Comparison of ENCODE assay signal across 20 mouse cellular contexts in the genomic region with DNA sequence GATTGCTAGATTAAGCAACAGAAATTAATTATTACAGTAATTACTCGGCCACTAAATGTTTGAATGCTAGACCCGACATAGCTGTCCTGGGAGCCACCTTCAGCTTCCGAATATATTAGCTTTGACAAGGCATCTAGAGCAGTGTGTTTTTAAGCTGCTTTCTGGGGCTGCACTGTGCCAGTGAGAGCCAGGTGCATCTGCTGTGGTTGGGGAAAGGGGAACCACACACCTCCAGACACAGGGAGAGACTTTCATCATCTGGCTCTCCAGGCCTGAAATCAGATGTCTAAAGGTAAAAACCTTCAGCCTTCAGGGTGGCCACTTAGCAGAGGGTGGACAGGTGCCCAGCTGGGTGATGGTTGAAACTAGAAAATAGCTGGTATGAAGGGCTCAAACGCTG.
"Had no signal": no experiment of that assay in that cellular context is flagged by ENCODE, and none has a peak within 500 bp of the region (broad histone marks: within the 10 kb centered on the region; RNA-seq: fewer than 3 reads in every experiment).

No protein-coding gene starts in this region.

- H3K4me3 ChIP-seq: liver, embryonic 12.5 days; midbrain, embryonic 13.5 days; myocyte; stomach, embryonic 15.5 days had no signal

- H3K36me3 ChIP-seq: liver, embryonic 12.5 days; midbrain, embryonic 13.5 days; stomach, embryonic 15.5 days had no signal

- H3K9ac ChIP-seq: liver, embryonic 12.5 days; liver, embryonic 14.5 days; lung, embryonic 14.5 days; midbrain, embryonic 13.5 days; stomach, embryonic 15.5 days had no signal

- H3K4me1 ChIP-seq: liver, embryonic 12.5 days; stomach, embryonic 15.5 days had no signal

- ATAC-seq: liver, embryonic 12.5 days; midbrain, embryonic 13.5 days; midbrain, embryonic 16.5 days had no signal

- H3K27me3 ChIP-seq: midbrain, embryonic 13.5 days had no signal

- DNase-seq: lung, adult 18-20 months; lung, embryonic 14.5 days; lung, postnatal 10 days; lung, postnatal 4 days; retina, postnatal 1 day; right cerebral cortex, adult 18-20 months; right cerebral cortex, postnatal 25 days; right cerebral cortex, postnatal 4 days; spleen, adult 18-20 months; thymus, adult 2 months; thymus, postnatal 14 days; thymus, postnatal 36 days had no signal

- H3K4me2 ChIP-seq: liver, embryonic 12.5 days; lung, embryonic 14.5 days; midbrain, embryonic 11.5 days; midbrain, embryonic 13.5 days; stomach, embryonic 15.5 days had no signal

- H3K9me3 ChIP-seq: liver, embryonic 12.5 days; midbrain, embryonic 13.5 days; stomach, embryonic 15.5 days had no signal

- H3K27ac ChIP-seq: liver, embryonic 12.5 days; liver, embryonic 14.5 days; midbrain, embryonic 13.5 days; stomach, embryonic 15.5 days; stomach, postnatal 0 days had no signal
